Mouse (Mus musculus): Measurements from ENCODE around the gene Gm281. TPM values are rescaled to one million over a fixed set of nuclear protein-coding genes. Genes with fewer than 3 reads are reported as not detected.

Gm281 gene
- polyA plus RNA-seq, 1 experiment from 2014 or later, result not detected

GRCm38 (mm10) chr14:13790446-13790845 is 123.8 kb downstream of the Gm281 start:
- Histone ChIP-seq H3K27ac (replicated peaks) (no peak overlapping the region), H3K4me1 (replicated peaks) (no peaks in the 10 kb centered on the region), H3K4me3 (no peak overlapping the region), H3K9me3 (no peaks in the 10 kb centered on the region), H3K9ac (no peak overlapping the region), H3K36me3 (no peaks in the 10 kb centered on the region), H3K27me3 (no peaks in the 10 kb centered on the region), H3K4me2 (no peak overlapping the region)
- WGBS, result 50% methylated on average over 1 of the region's 1 CpGs
- no peak for ATAC-seq (ENCODE audit: low FRiP score, low read depth)

- Histone ChIP-seq H3K4me3 (no peak overlapping the region), H3K27ac (replicated peaks) (no peak overlapping the region), H3K9ac (no peak overlapping the region), H3K27me3 (no peaks in the 10 kb centered on the region), H3K36me3 (no peaks in the 10 kb centered on the region), H3K4me2 (no peak overlapping the region), H3K9me3 (no peaks in the 10 kb centered on the region), H3K4me1 (replicated peaks) (no peaks in the 10 kb centered on the region)
- ATAC-seq (ENCODE audit: low FRiP score, low read depth), result no peak
- WGBS, result 28% methylated on average over 1 of the region's 1 CpGs
Observed at GRCm38 (mm10) chr14:13790001-13790400, 124.3 kb downstream of the Gm281 start.

GRCm38 (mm10) chr14:13782970-13783369 is 131.3 kb downstream of the Gm281 start:
- Histone ChIP-seq H3K27ac (replicated peaks) (no peak overlapping the region), H3K4me3 (no peak overlapping the region), H3K27me3 (no peaks in the 10 kb centered on the region), H3K4me2 (no peak overlapping the region), H3K9ac (no peak overlapping the region), H3K9me3 (no peaks in the 10 kb centered on the region), H3K36me3 (no peaks in the 10 kb centered on the region), H3K4me1 (replicated peaks) (no peaks in the 10 kb centered on the region)
- ATAC-seq (ENCODE audit: low FRiP score, low read depth), result no peak
- WGBS, result 60% methylated on average over 4 of the region's 4 CpGs

- H3K9ac ChIP-seq, result no peak overlapping the region
- no peak overlapping the region for H3K27ac ChIP-seq (replicated peaks)
- WGBS, result 82% methylated on average over 5 of the region's 6 CpGs
- H3K36me3 ChIP-seq, result no peaks in the 10 kb centered on the region
- H3K4me1 ChIP-seq (replicated peaks), result no peaks in the 10 kb centered on the region
- no peak overlapping the region for H3K4me3 ChIP-seq
- H3K9me3 ChIP-seq, result no peaks in the 10 kb centered on the region
- H3K4me2 ChIP-seq, result no peak overlapping the region
- ATAC-seq (ENCODE audit: low FRiP score, low read depth), result no peak
- H3K27me3 ChIP-seq, result no peaks in the 10 kb centered on the region
Observed at GRCm38 (mm10) chr14:13778383-13778782, 135.9 kb downstream of the Gm281 start.

- Histone ChIP-seq H3K4me1 (replicated peaks) (peaks cover 14% of the 10 kb centered on the region), H3K9ac (no peak overlapping the region), H3K4me2 (no peak overlapping the region), H3K9me3 (no peaks in the 10 kb centered on the region), H3K36me3 (no peaks in the 10 kb centered on the region), H3K4me3 (no peak overlapping the region), H3K27ac (replicated peaks) (peak overlapping the region; percentile 40), H3K27me3 (no peaks in the 10 kb centered on the region)
- peak; percentile 30; the same call in 1 of the 2 replicates for ATAC-seq (ENCODE audit: low FRiP score, low read depth)
- WGBS, result 56% methylated on average over 2 of the region's 2 CpGs
Observed at GRCm38 (mm10) chr14:13771163-13771562, 143.1 kb downstream of the Gm281 start.

- peak; percentile 93 for ATAC-seq (ENCODE audit: low FRiP score, low read depth)
- Histone ChIP-seq H3K9ac (no peak overlapping the region), H3K27me3 (no peaks in the 10 kb centered on the region), H3K27ac (replicated peaks) (peak overlapping the region; percentile 40), H3K9me3 (no peaks in the 10 kb centered on the region), H3K4me3 (no peak overlapping the region), H3K36me3 (no peaks in the 10 kb centered on the region), H3K4me1 (replicated peaks) (peaks cover 14% of the 10 kb centered on the region), H3K4me2 (no peak overlapping the region)
- 0% methylated on average over 1 of the region's 1 CpGs for WGBS
Observed at GRCm38 (mm10) chr14:13770686-13771085, 143.6 kb downstream of the Gm281 start.

Small RNAs within 50 kb of the gene (microRNA-seq; reads per million reads assigned to microRNA genes)
- gene Gm27506, result not detected

Other genes starting within 250 kb of the Gm281 start
- not detected in 2 replicates for gene Sntn, start 243.6 kb downstream of the Gm281 start, polyA plus RNA-seq (2015; fragmentation: Nextera tagmentation; extraction: Ambion mirVana)
- 3.8 and 4.6 TPM in 2 replicates for gene Atxn7, start 47.0 kb upstream of the Gm281 start, polyA plus RNA-seq (2015; fragmentation: Nextera tagmentation; extraction: Ambion mirVana)
- 174 and 193 TPM in 2 replicates for gene Thoc7, start 47.4 kb upstream of the Gm281 start, polyA plus RNA-seq (2015; fragmentation: Nextera tagmentation; extraction: Ambion mirVana)
- gene Psmd6, start 206.5 kb upstream of the Gm281 start, polyA plus RNA-seq (2015; fragmentation: Nextera tagmentation; extraction: Ambion mirVana), result 238 and 245 TPM in 2 replicates

Measured in hindbrain, embryonic 15.5 days (tissue).